Mouse (Mus musculus) ES-E14 (cell line): ENCODE measurements around the gene Dctn3.
"Not testable (repeated sequence)": the region's sequence is repeated elsewhere in the genome, so short reads cannot be mapped to it uniquely, and the experiment has no call there.

ENCODE experiments used
- CHD2 ChIP-seq: IDR thresholded peaks from 2 replicates; pipeline ENCODE4 v1.6.1; 2014; ENCODE audit warnings: mild to moderate bottlenecking, low read depth, low read length, inconsistent platforms
- HCFC1 ChIP-seq: IDR thresholded peaks from 2 replicates; pipeline ENCODE4 v1.6.1; 2012; ENCODE audit warnings: low read length, inconsistent platforms, borderline replicate concordance; ENCODE audit not compliant: insufficient read depth
- MAFK ChIP-seq: IDR thresholded peaks from 2 replicates; pipeline ENCODE4 v1.6.1; 2014; ENCODE audit warnings: mild to moderate bottlenecking, low read depth, low read length, inconsistent platforms; ENCODE audit not compliant: insufficient read depth
- ZC3H11A ChIP-seq: IDR thresholded peaks from 2 replicates; pipeline ENCODE4 v1.6.1; 2012; ENCODE audit warnings: low read depth, mild to moderate bottlenecking, inconsistent platforms, low read length, borderline replicate concordance
- ZNF384 ChIP-seq: IDR thresholded peaks from 2 replicates; pipeline ENCODE4 v1.6.1; 2012; ENCODE audit warnings: low read depth, low read length, inconsistent platforms

- TF ChIP-seq MAFK, HCFC1, ZC3H11A, ZNF384, CHD2: not testable (repeated sequence)
These were observed 34.4 kb downstream of the Dctn3 start for GRCm38 (mm10) chr4:41688562-41688961.
